Mouse (Mus musculus): Measurements from ENCODE around the gene Kif3a. TPM values are rescaled to one million over a fixed set of nuclear protein-coding genes. Genes with fewer than 3 reads are reported as not detected.
A peak's percentile ranks its signal among the peaks of the same experiment; 100 is the strongest.

Gene Kif3a
- total RNA-seq, 2 experiments from 2014 or later, result 12.3 to 14.4 TPM

DNA sequence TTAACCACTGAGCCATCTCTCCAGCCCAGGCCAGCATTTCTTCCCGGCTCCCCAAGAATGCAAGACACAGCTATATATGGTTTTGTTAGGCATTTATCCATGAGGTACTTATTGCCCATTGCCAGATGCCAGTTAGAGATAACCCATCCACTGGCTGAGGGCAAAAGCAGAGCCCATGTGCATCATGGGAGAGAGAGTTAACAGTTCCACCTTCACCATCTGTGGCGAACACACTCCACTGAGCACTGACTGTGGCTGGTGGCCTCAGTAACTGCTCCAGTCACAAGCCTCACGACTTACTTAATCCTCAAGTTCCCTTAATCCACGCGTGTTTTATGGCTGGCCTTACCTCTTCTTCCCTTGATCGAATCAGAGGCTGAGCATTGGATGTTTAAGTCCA lies 42.1 kb downstream of the Kif3a start:
- intact Hi-C loops (cut with DNase I), result no loop called here
- DNase-seq, result no peak

DNA sequence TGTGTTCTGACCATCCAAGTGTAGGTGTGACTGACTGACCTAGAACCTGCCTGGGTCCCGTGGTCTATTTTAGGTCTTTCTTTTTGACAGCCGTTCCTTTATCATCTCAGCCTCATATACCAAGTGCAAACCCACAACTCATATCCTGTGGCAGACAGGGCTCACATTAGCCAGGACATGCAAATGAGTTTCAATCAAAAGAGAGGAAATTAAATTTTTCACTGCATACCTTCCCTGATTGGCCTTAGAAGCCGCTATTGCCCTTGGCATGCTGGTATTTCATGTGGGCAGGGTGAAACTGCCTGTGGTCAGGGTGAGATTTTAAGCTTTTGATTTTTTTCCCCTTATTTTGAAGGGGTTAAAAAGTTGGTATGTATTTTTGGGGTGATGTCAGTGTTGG lies 42.5 kb downstream of the Kif3a start:
- DNase-seq, result no peak
- intact Hi-C loops (cut with DNase I), result no loop called here

DNA sequence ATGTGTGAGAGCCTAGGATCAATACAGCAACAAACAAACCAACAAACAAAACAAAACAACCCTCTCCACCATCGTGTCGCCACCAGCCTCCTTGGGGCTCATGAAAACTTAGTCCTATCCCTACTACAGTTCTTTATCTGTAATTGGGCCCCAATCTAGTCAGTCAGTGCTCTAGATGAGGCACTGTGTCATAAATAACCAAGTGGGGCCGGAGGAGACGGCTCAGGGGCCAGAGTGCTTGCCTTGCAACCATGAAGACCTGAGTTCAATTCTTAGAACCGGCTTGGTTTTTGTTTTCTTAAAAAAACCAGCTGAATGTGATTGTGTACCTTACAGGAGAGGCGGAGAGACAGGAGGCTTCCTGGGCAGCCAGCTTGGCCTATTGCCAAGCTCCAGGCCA lies 48.0 kb downstream of the Kif3a start:
- intact Hi-C loops (cut with DNase I), result no loop called here
- DNase-seq, result no peak

DNA sequence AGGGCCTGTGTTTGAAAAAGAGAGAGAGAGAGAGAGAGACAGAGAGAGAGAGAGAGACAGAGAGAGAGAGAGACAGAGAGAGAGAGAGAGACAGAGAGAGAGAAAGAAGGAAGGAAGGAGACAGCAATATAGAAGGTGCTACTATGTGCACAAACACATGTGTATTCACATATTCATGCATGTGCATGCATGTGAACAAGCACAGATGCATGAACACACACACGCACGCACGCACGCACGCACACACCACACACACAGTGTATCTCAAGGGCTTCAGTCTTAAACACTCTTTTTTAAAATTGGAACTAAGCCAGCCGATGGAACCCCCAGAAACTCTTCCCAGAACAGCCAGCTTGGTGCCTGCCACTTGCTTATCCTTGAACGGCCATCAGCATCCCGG lies 48.4 kb downstream of the Kif3a start:
- intact Hi-C loops (cut with DNase I), result no loop called here
- DNase-seq, result no peak

DNA sequence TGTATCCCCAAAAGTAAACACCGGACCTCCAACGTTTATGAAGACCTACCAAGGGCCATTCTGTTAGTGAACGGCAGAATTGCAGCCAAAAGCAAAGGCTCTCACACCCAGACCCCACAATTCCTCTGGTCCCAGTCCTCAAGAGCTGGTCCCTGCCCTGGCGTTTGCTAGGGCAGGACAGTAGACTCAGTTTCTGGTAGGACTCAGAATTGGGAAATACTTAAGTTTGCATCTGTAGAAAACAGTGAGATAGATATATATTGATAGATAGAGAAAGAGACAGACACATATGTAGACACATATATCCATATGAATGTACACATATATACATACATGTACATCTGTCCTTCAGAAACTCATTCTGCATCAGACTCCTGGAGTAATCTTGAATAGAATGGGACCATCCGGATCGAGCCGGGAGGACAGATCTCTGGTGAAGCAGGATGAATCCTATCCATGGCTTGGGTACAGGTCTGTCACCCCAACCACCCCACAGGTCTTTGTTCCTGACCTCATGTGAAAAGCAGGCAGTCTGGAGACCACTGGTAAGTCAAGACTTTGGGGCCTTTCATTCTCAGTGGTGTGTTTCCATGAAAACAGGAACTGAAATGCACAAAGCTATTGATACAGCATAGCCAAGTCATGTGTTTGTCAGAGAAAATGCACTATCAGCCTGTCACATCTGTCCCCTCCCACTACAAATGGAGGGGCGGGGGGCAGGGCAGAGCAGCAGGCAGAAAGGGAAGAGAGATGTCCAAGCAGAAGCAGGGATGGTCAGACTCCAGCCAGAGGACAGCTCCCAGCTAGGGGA lies 49.8 kb downstream of the Kif3a start:
- DNase-seq, result no peak
- intact Hi-C loops (cut with DNase I), result no loop called here

DNA sequence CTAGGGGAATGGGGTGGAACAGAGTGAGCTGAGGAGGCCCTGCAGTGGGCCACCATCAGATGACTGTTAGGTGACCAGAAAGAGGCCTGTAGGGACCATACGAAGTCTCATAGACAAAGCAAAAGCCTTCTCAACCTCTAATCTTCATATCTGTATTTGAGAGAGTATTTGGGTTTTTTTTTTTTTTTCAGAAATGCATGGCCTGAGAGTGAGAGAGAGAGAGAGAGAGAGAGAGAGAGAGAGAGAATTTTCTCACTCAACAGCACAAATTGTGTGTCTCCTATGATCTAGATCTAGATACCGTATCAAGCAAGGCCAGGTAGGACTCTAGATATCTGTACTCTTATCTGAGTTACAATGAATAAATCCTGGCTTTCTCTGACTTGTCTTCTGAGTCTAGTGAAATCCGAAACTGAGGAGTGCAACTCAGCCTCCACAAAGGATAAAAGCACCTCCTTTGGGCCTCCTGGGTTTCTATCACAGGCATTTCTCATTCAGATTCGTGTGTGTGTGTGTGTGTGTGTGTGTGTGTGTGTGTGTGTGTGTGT lies 50.5 kb downstream of the Kif3a start:
- no peak for DNase-seq
- intact Hi-C loops (cut with DNase I), result no loop called here

DNA sequence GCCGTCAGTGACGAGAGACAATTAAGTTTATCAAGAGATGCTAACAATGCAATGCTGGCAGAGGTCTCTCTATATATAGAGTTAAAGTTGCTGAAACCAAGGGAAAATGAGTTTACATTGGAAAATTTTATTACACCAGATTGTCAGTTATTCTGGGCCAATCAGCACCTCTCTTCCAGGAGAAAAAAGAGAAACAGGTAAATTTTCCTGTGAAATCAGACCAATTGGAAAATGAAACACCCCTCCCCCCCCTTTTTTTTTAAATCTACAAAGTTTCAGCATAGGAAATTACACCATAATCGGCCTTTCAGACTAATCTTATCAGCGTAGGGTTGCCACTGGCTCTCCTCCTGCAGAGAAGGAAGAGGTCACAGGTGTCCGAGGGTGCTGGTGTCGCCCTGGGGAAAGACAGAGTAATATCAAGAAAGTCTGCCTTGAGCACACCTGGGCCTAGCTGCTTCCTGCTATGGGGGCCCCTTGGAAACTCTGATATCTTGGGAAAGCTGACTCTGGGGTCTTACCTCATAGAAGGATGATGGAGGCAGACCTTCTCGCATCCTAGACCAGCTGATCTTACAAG lies 51.5 kb downstream of the Kif3a start, which contains the start of gene Il4:
Gene Il4 (minus strand): TSS at position 51 of the 580 bp plus-strand sequence.
- intact Hi-C loops (cut with DNase I), result no loop called here
- DNase-seq, result no peak

DNA sequence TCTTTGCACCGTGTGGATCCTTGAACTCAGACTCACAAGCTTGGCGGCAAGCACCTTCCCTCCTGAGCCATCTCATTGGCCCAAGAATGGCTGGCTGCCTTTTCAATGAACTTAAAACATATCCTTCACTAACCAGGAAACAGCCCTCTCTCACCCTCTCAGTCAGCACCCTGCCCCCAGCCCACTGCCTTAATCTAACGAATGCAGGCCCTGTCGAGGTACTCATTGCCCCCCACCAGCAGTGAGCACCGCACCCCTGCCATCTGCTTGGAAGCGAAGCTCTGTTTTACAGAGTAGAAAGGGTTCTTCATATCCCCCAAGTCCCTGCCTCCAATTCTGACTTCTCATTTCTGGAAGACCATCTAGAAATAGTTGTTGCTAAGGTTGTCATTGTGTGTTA lies 52.2 kb downstream of the Kif3a start:
- intact Hi-C loops (cut with DNase I), result no loop called here
- DNase-seq, result no peak

DNA sequence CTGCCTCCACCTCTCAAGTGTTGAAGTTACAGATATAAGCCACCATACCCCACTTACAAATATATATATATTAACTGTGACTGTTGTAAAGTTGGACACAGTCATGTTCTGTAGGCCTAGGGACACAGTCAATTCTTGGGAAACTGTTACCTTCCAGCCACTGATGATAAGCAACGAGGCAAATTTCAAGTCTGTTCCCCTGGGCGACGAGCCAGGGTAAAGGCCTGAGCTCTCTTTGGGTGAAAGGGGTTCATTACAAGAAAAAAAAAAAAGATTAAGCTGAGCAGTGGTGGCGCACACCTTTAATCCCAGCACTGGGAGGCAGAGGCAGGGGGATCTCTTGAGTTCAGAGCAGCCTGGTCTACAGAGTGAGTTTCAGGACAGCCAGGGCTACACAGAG lies 52.9 kb downstream of the Kif3a start:
- intact Hi-C loops (cut with DNase I), result no loop called here
- no peak for DNase-seq

DNA sequence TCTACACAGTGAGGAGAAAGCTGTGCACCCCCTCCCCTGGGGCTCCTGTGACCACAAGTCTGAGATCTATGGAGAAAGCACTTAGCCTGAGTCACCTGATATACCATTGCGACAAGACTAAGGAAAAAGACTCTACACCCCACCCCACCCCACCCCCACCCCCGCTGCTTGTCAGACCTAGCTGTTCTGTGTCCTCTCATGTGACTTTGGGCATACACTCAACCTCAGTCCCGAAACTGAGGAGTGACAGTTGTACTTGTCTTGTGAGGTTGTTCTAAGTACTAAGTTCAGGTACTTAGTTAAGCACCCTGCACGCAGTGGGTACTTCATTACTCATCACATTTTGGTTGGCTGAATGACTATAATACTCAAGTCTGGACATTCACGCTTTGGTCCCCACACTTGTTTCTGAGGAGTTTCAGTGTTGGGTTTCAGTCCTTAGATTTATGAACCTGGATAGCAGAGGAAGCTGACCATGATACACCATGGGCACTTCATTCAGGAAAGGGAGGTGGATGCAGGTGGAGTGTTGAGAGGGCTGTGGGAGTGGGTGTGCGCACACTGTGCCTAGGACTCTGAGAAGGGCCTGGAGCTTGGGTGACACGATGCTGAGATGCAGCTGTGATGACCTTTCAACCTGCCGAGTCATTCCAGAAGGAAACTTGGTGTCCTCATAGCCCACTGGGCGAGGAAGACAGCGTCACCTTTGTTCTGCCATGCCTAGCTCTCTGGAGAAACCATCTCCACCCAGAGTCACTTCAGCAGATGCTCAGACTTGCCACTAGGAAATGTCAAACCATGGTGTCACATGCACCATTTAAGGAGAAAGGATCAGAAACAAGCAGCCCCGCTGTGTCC lies 54.6 kb downstream of the Kif3a start:
- intact Hi-C loops (cut with DNase I), result no loop called here
- DNase-seq, result no peak

DNA sequence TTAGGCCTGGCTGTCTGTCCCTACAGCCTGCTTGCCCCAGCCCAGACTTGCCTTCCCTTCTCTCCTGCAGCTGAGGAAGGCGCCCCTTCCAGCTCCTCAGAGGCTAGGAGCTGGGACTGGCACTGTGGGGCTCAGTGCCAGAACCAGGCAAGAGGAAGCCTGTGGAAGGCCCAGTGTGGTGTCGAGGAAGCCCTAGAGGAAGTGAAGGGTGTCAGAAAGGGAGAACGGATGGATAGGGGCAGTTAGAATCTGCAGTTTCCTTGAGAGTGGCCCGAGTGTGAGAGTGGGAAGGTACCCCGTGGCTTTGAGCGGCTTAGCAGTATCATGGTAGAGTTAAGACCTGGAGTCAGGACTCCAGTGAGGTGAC lies 55.2 kb downstream of the Kif3a start:
- DNase-seq, result no peak
- intact Hi-C loops (cut with DNase I), result no loop called here

DNA sequence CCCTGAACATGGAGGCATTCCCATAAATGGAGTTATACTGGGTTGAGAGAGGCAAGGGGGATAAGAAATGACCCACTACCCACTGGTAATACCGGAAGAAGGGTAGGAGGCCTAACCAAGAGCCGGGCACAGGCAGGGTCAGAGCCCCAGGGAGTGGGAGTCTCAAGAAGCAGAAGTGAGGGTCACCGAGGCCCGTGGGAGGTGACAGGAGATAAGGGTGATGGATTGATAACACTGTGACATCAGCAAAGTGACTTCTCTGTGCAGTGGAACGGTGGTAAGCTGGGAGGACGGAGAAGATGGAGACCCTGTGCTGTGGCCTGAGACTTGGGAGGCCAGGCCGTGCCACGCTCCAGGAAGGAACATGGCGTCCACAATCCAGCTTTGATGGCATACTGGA lies 56.4 kb downstream of the Kif3a start:
- intact Hi-C loops (cut with DNase I), result no loop called here

DNA sequence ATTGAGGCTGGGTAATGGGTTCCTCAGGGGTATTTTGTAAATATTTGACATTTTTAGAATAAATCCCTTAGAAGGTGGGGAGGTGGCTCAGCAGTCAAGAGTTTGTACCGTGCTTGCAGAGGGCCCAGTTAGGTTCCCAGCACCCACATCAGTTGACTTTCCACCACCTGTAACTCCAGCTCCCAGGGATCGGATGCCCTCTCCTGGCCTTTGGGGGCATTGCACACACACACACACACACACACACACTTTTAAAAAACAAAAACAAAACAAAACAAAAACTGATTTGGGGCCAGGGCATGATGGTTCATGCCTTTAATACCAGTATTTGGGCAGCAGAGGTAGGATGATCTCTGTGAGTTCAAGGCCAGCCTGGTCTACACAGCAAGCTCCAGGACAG lies 56.9 kb downstream of the Kif3a start:
- intact Hi-C loops (cut with DNase I), result no loop called here
- no peak for DNase-seq

More for the DNA sequence above, 56.4 kb downstream of the Kif3a start:
- DNase-seq, result no peak

DNA sequence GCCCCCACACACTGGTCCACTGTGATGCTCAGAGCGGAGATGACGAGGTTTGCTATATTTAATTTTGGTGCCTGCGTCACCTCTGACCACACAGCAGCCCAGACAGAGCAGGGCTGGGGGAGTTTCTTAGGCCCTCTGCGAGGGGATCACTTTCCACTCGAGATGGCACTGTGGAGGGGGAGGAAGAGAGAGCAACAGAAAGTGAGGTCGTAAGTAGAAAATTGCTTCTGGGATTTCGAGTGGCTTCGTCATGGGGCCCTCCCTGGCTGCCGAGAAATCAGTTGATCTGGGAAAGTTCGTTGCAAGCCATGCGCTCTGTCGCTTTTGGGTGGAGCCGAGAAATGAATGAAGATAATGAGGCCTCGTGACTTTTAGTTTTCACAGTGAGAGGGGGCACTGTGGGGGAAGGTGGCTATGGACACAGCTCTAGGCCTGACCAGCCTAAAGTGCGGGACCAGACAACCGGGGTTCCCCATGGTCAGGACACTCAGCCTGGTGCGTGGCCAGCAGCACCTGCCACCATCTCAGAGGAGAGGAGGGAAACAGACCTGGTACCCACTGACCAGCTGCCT lies 59.7 kb downstream of the Kif3a start:
- no peak for DNase-seq
- intact Hi-C loops (cut with DNase I), result loop anchor here (5.0 kb wide), 1 partner anchor 40 kb away; no protein-coding TSS in a partner anchor

DNA sequence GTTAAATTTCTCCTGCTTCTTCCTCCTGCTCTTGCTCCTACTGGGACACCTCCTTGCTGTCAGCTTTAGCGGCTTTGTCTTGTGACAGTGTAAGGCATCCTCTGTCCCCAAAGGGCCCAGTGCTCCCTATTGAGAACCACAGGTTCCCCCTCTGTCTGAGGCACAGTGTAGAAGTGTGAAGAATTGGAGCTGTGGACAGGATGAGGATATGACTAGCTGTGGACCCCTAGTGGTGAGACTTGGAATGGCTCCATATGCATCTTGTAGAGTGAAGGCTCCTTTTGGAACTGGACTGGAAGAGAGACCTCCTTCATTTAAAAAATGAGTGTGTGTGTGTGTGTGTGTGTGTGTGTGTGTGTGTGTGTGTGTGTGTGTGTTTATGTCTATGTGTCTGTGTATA lies 60.7 kb downstream of the Kif3a start:
- peak; percentile 78 to 87 for DNase-seq

DNA sequence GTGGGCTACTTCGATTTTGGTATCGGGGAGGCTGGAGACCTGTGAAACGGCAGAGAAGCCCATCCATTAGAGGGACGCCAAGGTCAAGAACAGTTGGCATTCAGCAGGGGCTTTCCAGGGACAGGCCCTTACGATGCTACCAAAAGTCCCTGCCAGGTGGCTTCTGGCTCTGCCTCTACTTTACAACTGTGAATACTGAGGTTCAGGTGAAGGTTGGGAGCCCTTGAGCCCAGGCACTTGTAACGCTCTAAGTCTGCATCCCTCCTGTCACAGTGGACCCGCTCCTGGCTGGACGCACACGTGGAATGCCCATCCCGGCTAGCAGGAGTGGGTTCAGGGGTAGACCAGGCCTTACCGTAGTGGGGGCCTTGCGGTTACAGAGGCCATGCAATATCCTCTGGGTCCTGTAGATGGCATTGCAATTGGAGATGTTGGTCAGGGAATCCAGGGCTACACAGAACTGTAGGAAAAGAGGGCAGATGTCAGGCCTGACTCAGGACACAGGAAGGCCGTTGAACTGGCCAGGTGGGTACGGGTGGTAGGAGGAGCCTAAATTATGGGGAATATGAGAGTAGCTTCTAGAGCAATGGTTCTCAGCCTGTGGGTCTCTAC lies 65.0 kb downstream of the Kif3a start:
- intact Hi-C loops (cut with DNase I), result no loop called here
- DNase-seq, result peak in 1 of 2 experiments; percentile 20

More for the DNA sequence above, 60.7 kb downstream of the Kif3a start:
- intact Hi-C loops (cut with DNase I), result loop anchor here (1.0 to 5.0 kb wide), 2 partner anchors 41 to 158 kb away; partner anchors contain the start of gene Gm9837

DNA sequence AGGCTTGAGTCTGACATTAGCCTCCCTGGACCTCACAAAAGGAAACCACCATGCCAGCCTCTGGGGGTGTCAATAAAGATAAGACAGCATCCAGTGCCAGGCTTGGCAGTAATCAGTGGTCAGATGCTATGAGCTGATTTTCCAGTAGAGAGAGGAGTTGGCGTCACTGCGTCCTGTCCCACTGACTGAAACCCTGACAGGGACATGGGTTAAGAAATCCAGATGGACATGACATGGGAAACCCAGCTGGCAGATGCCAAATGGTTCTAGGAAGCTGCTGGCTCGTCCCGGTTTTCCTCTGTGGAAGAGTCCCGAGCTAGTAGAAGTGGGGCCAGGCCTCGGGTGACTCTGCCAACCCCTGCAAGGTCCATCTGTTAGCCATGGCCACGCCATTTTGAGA lies 66.5 kb downstream of the Kif3a start:
- intact Hi-C loops (cut with DNase I), result no loop called here
- DNase-seq, result no peak

DNA sequence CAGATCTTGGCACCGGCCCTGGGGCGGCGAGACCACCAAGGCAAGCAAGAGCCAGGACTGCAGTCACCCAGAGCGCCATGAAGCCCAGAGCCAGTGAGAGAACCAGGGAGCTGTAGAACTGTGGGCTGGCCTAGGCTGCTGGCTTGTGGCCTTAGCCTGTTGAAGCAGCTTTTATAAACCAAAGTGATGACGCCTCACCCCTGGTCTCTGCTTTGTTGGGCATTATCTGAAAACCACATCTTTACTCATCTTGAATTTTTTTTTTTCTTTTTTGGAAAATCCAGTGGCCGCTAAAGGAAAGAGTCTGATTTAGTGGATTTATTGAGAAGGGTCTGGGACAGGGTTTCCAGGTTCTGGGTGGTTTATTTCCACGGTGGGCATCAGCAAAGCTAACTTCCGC lies 67.4 kb downstream of the Kif3a start, which contains the start of gene Il13:
Gene Il13 (minus strand): TSS at position 147 of the 400 bp plus-strand sequence.
- intact Hi-C loops (cut with DNase I), result no loop called here
- DNase-seq, result no peak

DNA sequence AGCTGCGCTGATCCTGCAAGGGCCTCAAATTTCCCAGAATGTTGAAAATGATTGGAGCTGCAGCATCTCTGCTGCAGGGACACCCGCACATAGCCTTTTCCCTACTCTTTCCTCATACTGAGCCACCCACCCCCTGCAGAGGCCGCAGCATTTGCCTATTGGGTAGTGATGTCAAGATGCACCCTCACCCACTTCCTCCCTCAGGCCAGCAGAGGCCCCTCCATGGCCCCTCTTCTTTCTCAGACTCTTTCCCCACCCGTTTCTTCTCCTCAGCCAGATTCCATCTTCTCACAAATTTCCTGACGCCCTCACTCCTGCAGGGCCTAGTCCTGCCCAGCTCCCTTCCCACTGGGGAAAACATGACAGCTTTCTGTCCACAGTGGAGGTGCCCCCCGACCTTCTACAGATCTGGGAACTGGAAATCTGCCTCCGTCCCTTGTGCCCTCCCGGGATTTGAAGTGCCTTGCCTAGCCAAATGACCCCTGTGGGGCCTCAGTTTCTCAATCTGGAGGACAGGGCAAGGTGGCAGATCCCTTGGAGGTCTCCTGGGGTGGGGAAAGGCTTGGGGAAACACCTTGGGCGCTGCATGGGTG lies 68.5 kb downstream of the Kif3a start:
- intact Hi-C loops (cut with DNase I), result no loop called here
- no peak for DNase-seq

DNA sequence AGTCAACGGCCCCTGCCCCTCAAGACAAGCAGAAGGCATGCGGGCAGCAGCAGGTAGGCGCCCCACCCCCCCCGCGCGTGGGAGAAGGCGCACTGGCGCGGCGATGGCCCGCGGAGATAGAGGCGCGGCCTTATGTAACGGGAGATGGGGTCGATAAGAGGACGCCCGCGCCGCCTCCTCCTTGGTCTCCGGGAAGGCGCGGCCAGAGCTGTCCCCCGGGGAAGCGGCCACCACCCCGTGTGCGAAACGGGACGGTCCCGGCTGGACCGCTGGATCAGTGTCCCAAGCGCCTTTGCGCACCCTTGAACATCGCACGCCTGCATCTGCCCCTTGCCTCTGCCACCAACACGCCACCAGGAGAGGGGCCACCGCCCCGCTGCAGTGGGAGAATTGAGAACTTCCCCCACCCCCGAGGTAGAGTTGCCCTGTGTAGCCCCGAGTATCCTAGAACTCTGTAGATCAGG lies 69.0 kb downstream of the Kif3a start:
- intact Hi-C loops (cut with DNase I), result no loop called here
- peak in 1 of 2 experiments; percentile 9 for DNase-seq

Measured in heart, postnatal 10 days (tissue).